Mouse (Mus musculus): ENCODE measurements around the gene Ltbp4.

The Ltbp4 gene

GRCm38 (mm10) chr7:27355745-27356240 is 18.3 kb upstream of the Ltbp4 start, which contains the start of gene Shkbp1:
TSS of gene Shkbp1 (minus strand) at chr7:27356019.
- peak; percentile 84 to 87 for DNase-seq (ENCODE audit: low spot score in 2 of 2)

DNA sequence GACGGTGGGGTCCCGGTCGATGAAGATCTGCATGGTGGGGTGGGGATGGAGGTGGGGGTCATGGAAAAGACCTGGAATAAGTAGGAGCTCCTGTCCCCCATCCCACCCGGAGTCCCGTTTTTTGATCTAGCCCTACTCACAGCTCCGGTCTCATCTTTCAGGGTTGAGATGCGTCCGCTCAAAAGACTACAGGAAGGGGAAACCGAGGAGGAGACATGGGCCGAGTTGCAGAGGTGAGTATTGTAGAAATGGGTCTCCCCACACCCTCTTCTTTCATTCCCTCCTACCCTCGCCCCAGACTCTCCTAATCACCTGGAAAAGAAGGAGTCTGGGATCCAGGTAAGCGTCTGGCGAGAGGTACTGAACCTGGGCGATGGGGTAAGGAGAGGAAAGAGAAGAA is 17.8 kb upstream of the Ltbp4 start:
- DNase-seq (ENCODE audit: low spot score in 2 of 2) = no peak

- DNase-seq (ENCODE audit: low spot score in 2 of 2) = no peak
These were observed 17.3 kb upstream of the Ltbp4 start for GRCm38 (mm10) chr7:27354783-27355182.

DNA sequence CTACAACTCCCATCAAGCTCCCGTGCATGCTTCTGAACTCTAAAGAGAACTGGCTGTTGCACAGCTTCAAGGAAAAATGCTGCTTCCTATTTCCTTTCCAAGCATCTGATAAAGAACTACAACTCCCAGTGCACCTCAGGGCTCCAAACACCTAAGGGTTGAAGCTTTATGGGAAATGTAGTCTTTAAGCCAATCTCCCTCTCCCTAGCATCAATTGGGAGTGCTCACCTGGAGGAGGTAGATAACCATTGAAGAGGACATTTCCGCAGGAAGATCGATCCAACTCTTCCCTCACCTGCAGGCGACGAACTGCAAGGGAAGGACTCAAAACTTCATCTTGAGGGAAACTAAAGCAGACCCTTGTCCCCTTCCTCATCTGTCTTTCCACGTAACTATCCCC is 16.7 kb upstream of the Ltbp4 start:
- no peak for DNase-seq (ENCODE audit: low spot score in 2 of 2)

- no peak for DNase-seq (ENCODE audit: low spot score in 2 of 2)
These were observed 8.0 kb upstream of the Ltbp4 start for GRCm38 (mm10) chr7:27345444-27345843.

DNA sequence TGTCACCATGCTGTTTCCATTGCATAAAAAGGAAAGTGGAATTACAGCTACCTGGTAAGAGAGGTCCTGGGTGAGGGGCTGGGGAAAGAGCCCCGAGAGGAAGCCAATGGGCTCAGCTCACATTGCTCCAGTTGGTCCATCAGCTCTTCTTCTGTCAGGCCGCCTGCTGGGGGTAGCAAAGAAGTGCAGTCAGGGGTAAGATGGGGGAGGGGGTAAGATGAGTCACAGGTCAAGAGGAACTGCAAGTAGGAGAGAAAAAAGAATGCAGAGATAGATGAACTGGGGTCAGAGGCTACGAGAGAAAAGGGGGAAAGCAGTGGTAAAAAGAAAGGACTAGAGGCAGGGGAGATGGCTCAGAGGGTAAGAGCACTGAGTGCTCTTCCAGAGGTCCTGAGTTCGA is 5.1 kb upstream of the Ltbp4 start:
- DNase-seq (ENCODE audit: low spot score in 2 of 2) = no peak

DNA sequence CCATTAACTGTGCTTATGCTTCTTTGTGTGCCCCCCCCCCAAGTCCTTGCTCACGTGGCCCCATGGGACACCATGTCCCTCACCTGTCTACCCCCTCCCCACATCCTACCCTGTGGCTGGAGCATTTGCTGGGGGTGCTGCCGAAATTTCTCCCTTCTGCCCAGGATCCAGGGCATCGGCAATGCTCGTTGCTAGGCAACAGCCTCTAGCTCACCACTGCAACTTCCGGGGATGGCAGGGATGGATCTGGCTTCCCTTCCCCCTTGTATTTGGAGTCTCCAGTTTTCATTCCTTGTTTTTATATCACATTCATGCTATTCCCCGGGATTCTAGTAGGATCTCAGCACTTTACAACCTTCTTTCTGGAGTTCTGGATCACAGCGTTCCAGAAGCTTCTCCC is 2.0 kb upstream of the Ltbp4 start:
- DNase-seq (ENCODE audit: low spot score in 2 of 2) = no peak

- no peak for DNase-seq (ENCODE audit: low spot score in 2 of 2)
These were observed 1.6 kb upstream of the Ltbp4 start for GRCm38 (mm10) chr7:27339114-27339513.

GRCm38 (mm10) chr7:27335928-27336823 is 1.3 kb downstream of the Ltbp4 start:
- DNase-seq (ENCODE audit: low spot score in 2 of 2) = peak; percentile 56 to 85

DNA sequence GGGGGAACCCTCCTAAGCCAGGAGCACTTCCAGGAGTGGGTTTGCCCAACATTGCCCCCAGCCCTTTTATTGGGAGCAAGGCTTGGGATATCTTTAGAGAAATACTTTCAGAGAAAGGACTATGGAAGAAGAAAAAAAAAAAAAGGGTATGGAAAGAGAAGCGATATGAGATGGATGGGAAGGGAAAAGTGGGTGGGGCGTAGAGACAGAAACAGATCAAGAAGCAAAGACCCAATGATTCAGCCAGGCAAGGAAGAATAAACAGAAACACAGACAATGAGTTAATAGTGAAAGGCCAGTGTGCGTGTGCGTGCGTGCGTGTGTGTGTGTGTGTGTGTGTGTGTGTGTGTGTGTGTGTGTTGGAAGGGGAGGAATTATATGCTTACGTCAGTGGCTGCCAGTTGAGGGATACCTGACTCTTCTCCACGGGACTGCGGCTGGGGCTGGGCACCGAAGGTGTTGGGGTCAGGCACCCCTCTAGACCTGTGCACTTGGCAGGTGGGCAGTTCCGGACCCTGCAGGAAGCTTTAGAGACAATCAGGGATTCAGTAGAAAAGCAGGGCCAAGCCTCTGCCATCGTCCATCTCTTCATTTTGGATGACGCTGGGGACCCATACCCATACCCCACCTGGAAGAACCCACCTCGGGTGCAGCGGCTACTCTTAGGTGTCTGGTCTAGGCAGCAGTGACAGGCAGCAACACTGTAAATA is 2.3 kb downstream of the Ltbp4 start:
- no peak for DNase-seq (ENCODE audit: low spot score in 2 of 2)

DNA sequence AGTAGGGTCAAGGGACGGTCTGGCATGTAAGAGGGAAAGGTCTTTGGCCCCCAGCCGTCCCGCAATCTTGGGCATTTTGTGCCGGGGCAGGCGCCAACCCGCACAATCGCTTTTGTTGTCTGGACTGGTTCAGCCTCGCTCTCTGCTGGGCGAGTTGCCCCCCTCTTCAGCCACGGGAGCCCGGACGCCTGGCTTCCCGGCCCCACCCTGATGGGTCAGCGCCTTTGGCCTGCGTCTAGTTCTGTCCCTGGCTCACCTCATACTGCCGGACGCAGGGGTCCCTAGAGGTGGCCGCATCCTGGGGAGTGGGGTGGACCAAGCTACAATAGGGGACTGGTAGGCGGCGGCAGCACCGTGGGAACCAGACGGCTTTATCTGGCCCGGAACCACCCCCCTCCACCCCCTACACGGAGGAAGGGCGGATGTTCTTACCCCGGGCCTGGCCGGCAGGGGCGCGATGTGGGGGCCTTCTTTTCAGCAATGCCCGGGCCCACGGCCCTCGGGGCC is 3.0 kb downstream of the Ltbp4 start:
- no peak for DNase-seq (ENCODE audit: low spot score in 2 of 2)

DNA sequence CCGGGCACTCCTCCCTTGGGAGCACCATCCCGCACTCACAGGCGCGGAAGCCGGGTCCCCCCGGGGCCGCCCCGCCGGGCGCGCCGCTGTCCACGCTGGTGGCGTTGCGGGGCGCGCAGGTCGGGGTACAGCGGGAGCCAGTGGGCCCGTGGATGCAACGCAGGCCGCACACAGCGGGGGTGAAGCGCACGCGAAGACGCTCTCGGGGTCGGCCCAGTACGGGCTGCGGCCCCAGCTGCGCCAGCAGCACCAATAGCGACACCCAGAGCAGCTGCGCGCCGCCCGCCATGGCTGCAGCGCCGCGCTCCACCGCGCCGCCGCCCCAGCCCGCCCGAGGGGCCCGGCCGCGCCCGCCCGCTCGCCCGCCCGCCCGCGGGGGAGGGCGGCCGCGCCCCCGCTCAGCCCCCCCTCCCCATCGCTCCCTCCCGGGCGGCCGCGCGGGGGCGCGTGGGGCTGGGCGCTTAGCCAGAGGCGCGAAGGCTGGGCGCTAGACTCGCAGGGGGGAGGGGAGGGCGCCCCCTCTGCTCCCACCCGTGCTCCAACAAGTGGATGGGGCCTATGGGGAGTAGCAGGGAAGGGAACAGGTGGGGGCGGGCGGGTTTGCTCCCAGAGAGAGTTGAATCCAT is 4.1 kb downstream of the Ltbp4 start:
- DNase-seq (ENCODE audit: low spot score in 2 of 2) = no peak

- DNase-seq (ENCODE audit: low spot score in 2 of 2) = peak; percentile 78 to 96
These were observed 4.9 kb downstream of the Ltbp4 start for GRCm38 (mm10) chr7:27332353-27333199.

GRCm38 (mm10) chr7:27331854-27332253 is 5.6 kb downstream of the Ltbp4 start:
- DNase-seq (ENCODE audit: low spot score in 2 of 2) = no peak

DNA sequence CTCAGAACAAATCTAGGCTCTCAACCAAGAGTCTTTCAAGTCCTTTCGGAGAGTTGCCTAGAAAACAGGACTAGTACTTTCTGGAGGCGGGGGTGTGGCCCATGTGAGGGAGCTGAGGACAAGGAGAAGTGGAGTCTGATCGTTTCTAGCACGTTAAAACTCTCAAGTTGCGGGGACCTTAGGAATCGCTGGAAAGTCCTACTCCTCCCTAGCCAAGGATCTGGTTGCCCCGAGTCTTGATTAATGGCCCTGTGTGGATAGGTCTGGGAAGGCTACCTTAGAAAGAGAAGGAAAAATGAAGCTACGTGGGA is 6.0 kb downstream of the Ltbp4 start:
- no peak for DNase-seq (ENCODE audit: low spot score in 2 of 2)

DNA sequence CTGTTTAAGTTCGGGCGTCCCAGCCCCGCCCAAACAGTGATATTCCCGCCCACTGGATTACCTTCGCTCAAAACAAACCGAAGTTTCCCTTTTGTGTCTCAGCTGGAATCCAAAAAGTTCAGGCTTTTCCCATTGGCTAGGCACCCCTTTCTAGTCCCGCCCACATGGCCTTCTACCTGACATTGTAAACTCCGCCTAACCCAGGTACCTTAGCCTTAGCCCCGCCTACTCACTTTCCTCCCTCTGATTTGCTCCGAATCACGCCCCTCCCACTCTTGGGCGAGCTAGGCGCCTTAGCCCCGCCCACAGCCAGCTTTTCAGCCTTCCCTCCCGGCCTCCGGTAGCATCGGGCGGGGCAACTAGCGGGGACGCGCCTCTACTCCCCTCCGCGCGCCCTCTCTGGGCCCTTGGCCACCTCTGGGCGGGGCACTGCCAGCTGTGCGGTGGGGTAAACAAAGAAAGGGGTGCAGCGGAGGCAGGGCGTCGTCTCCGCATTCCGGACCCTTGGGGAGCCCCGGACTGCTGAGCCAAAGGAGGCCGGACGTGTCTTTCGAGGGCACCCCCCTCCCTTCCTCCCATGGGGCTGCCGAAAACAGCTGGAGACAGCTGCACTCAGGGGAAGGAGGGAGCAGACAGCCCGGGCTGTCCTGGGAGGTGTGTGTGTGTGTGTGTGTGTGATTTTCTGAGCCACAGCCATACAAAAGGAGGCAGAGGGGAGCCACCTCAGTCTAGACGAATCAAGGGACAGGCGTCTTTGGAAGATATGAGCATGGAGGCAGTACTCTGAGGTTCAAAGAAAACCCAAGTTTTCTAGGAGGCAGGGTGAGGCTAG is 6.6 kb downstream of the Ltbp4 start:
- DNase-seq (ENCODE audit: low spot score in 2 of 2) = peak; percentile 78 to 79

- DNase-seq (ENCODE audit: low spot score in 2 of 2) = no peak
These were observed 7.5 kb downstream of the Ltbp4 start for GRCm38 (mm10) chr7:27329981-27330380.

- peak; percentile 76 to 94 for DNase-seq (ENCODE audit: low spot score in 2 of 2)
These were observed 8.1 kb downstream of the Ltbp4 start for GRCm38 (mm10) chr7:27329326-27329947.

DNA sequence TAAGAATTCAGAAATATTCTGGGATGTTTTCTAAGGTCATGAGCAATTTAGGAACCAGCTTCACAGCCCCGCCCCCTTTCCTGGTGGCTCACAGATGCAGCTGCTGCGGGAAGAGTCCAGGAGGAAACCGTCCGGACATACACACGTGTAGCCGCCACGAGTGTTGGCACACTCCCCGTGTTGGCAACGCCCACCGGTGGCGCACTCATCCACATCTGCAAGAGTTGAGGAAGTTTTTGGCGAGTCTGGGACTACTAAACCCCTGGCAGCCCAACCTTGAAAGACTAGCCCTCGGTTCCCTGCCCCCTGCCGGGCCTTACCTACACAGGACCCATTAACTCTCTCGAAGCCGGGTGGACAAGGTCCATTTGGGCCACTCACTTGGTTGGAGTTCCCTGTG is 8.8 kb downstream of the Ltbp4 start:
- DNase-seq (ENCODE audit: low spot score in 2 of 2) = no peak

DNA sequence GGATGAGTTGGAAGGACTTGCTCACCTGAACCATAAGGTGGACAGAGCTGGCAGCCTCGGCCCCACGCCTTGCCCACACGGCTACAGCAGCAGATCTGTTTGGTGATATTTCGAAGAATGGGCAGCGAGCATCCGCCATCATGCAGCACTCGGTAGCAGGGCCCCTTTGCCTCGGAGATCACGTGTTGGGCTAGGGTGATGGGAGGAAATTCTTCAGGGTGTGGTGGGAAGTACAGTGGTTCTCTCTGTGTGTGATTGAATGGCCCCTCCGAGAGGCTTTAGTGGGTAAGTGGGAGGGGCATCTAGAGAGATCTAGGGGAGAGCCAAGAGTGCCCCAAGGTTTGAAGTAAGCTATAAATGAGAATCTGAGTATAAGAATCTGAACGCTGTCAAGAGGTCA is 9.3 kb downstream of the Ltbp4 start:
- DNase-seq (ENCODE audit: low spot score in 2 of 2) = no peak
